Mouse (Mus musculus) myocyte (in vitro differentiated cells): Measurements from ENCODE around the gene Pde3b.

Source experiments
- CEBPB ChIP-seq: IDR thresholded peaks from 2 replicates; pipeline ENCODE4 v1.6.1; 2011; ENCODE audit warnings: mild to moderate bottlenecking, moderate library complexity; ENCODE audit not compliant: poor library complexity, insufficient read depth, severe bottlenecking
- E2F4 ChIP-seq: IDR thresholded peaks from one replicate; pipeline ENCODE4 v1.6.1; 2011; ENCODE audit warnings: mild to moderate bottlenecking, control low read depth, moderate library complexity; ENCODE audit not compliant: insufficient read depth
- MAX ChIP-seq: IDR thresholded peaks from one replicate; pipeline ENCODE4 v1.6.1; 2011; ENCODE audit warnings: low read depth, mild to moderate bottlenecking, control low read depth
- POLR2A ChIP-seq: IDR thresholded peaks from one replicate; pipeline ENCODE4 v1.6.1; 2011; ENCODE audit warnings: low read depth, mild to moderate bottlenecking, control low read depth, moderate library complexity; ENCODE audit not compliant: insufficient read length
- REST ChIP-seq: IDR thresholded peaks from one replicate; pipeline ENCODE4 v1.6.1; 2011; ENCODE audit warnings: mild to moderate bottlenecking, control low read depth, moderate library complexity; ENCODE audit not compliant: insufficient read depth, insufficient read length

- TF ChIP-seq MAX (no peak), CEBPB (no peak), REST (no peak), POLR2A (no peak), E2F4 (no peak)
Observed at GRCm38 (mm10) chr7:114581200-114581599, 166.1 kb downstream of the Pde3b start.
